Mouse (Mus musculus) lung, embryonic 14.5 days (tissue): ENCODE measurements around the gene Ndufa4l2. TPM values are rescaled to one million over a fixed set of nuclear protein-coding genes. Genes with fewer than 3 reads are reported as not detected.

Experiments used
- ATAC-seq: fragments of 200-750 bp; cut with Nextera tagmentation; 2 replicates; pipeline ENCODE4 v1.8.0; 2017; ENCODE audit warnings: mild to moderate bottlenecking, moderate TSS enrichment, moderate library complexity; ENCODE audit not compliant: insufficient read depth
- DNase-seq: peaks from one replicate; pipeline ENCODE4 v3.0.0-alpha.2; 2015
- H3K27ac ChIP-seq: fragments of 300-500 bp; sonication (generic); 2 replicates; pipeline ENCODE4 v1.5.1; 2014; ENCODE audit warnings: low read depth, mild to moderate bottlenecking, moderate library complexity
- H3K27me3 ChIP-seq: fragments of 300-500 bp; sonication (generic); 2 replicates; pipeline ENCODE4 v1.6.1; 2014; ENCODE audit warnings: low read length, control low read depth; ENCODE audit not compliant: insufficient read depth
- H3K36me3 ChIP-seq: fragments of 300-500 bp; sonication (generic); 2 replicates; pipeline ENCODE4 v1.6.1; 2014; ENCODE audit warnings: control low read depth; ENCODE audit not compliant: insufficient read depth
- H3K4me1 ChIP-seq: fragments of 300-500 bp; sonication (generic); 2 replicates; pipeline ENCODE4 v1.6.1; 2014; ENCODE audit warnings: antibody characterized with exemption, control low read depth; ENCODE audit not compliant: insufficient read depth
- H3K4me2 ChIP-seq: fragments of 300-500 bp; sonication (generic); 2 replicates; pipeline ENCODE4 v1.6.1; 2014; ENCODE audit warnings: mild to moderate bottlenecking
- H3K4me3 ChIP-seq: fragments of 300-500 bp; sonication (generic); 2 replicates; pipeline ENCODE4 v1.5.1; 2014; ENCODE audit warnings: low read depth, low read length
- H3K9ac ChIP-seq: fragments of 300-500 bp; sonication (generic); 2 replicates; pipeline ENCODE4 v1.6.1; 2014
- H3K9me3 ChIP-seq: fragments of 300-500 bp; sonication (generic); 2 replicates; pipeline ENCODE4 v1.6.1; 2016; ENCODE audit warnings: low read depth, low read length, control low read depth
- CTCF ChIP-seq: IDR thresholded peaks from 2 replicates; pipeline ENCODE4 v1.5.1; 2016; ENCODE audit warnings: antibody characterized with exemption, low read depth
- WGBS: fragments of 180-500 bp; shearing (Covaris S2); extraction: QIAGEN DNeasy Blood & Tissue Kit; methylation state at CpG from one replicate; pipeline ENCODE4 v1.1.7; 2014; 5-methylcytosine and 5-hydroxymethylcytosine counted together
- polyA plus RNA-seq: library from polyadenylated mRNA; unstranded; fragments of >200 nt; fragmentation: Nextera tagmentation; extraction: Ambion mirVana; gene quantifications from 2 replicates; pipeline ENCODE4 v1.2.1, GENCODE M21; 2014

Gene Ndufa4l2
- polyA plus RNA-seq, 1 experiment from 2014 or later, result 36.4 TPM

GRCm38 (mm10) chr10:127546505-127546904, 31.7 kb downstream of the Ndufa4l2 start:
- H3K36me3 ChIP-seq, result peaks cover 96% of the 10 kb centered on the region
- no peak overlapping the region for H3K4me3 ChIP-seq
- no peaks in the 10 kb centered on the region for H3K9me3 ChIP-seq
- H3K27me3 ChIP-seq, result no peaks in the 10 kb centered on the region
- H3K4me2 ChIP-seq, result no peak overlapping the region
- H3K4me1 ChIP-seq, result no peaks in the 10 kb centered on the region
- ATAC-seq (no peak), DNase-seq (peak; percentile 46)
- peak; percentile 51 for TF ChIP-seq CTCF
- 85% methylated on average over 7 of the region's 7 CpGs for WGBS
- no peak overlapping the region for H3K9ac ChIP-seq
- no peak overlapping the region for H3K27ac ChIP-seq

DNA sequence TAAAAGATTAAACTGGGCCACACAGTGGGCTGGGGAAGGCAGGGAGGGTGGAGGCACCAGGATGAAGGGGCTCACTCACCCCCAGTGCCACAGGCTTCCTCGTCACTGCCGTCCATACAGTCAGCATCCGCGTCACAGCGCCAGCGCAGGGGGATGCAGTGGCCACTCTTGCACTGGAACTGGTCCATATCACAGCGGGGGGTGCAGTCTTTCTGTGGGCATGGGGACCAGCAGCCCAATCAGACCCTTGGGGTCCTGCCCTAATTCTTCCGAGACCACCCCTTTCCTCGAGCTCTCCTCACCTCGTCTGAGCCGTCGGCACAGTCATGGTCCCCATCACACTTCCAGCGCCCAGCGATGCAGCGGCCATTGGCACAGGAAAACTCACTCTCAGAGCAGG, 33.5 kb downstream of the Ndufa4l2 start:
- Histone ChIP-seq H3K9me3 (no peaks in the 10 kb centered on the region), H3K4me2 (no peak overlapping the region), H3K36me3 (peaks cover 95% of the 10 kb centered on the region), H3K9ac (no peak overlapping the region), H3K4me1 (no peaks in the 10 kb centered on the region), H3K27ac (no peak overlapping the region), H3K27me3 (no peaks in the 10 kb centered on the region), H3K4me3 (no peak overlapping the region)
- TF ChIP-seq CTCF, result no peak
- DNase-seq (no peak), ATAC-seq (no peak)
- WGBS, result 94% methylated on average over 15 of the region's 15 CpGs

GRCm38 (mm10) chr10:127549892-127550291, 35.1 kb downstream of the Ndufa4l2 start:
- H3K36me3 ChIP-seq, result peaks cover 98% of the 10 kb centered on the region
- no peak overlapping the region for H3K4me3 ChIP-seq
- H3K9ac ChIP-seq, result no peak overlapping the region
- no peak overlapping the region for H3K27ac ChIP-seq
- DNase-seq (no peak), ATAC-seq (no peak)
- no peak for TF ChIP-seq CTCF
- no peaks in the 10 kb centered on the region for H3K4me1 ChIP-seq
- H3K4me2 ChIP-seq, result no peak overlapping the region
- no peaks in the 10 kb centered on the region for H3K27me3 ChIP-seq
- 84% methylated on average over 17 of the region's 17 CpGs for WGBS
- no peaks in the 10 kb centered on the region for H3K9me3 ChIP-seq

DNA sequence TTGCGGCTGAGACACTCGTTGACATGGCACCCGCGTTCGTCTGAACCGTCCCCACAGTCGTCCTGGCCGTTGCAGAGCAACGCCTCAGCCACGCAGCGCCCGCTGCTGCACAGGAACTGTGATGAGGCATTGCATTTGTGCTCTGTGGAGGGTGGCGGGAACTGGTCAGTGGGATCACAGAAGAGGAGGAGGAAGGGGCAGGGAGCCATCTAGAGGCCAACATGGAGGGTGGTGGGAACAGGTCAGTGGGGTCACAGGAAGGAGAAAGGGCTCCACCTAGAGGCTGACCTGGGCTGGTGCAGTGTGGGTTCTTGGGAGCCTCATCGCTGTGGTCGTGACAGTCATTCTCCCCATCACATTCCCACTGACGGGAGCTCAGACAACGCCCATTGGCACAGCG, 40.9 kb downstream of the Ndufa4l2 start:
- Histone ChIP-seq H3K27ac (no peak overlapping the region), H3K4me1 (no peaks in the 10 kb centered on the region), H3K27me3 (no peaks in the 10 kb centered on the region), H3K4me2 (no peak overlapping the region), H3K9me3 (no peaks in the 10 kb centered on the region), H3K9ac (no peak overlapping the region), H3K36me3 (peaks cover 97% of the 10 kb centered on the region), H3K4me3 (no peak overlapping the region)
- ATAC-seq (no peak), DNase-seq (peak; percentile 25)
- WGBS, result 71% methylated on average over 18 of the region's 18 CpGs
- peak; percentile 72 for TF ChIP-seq CTCF

GRCm38 (mm10) chr10:127557397-127557796, 42.6 kb downstream of the Ndufa4l2 start:
- H3K36me3 ChIP-seq, result peaks cover 93% of the 10 kb centered on the region
- DNase-seq (no peak), ATAC-seq (no peak)
- WGBS, result 87% methylated on average over 13 of the region's 13 CpGs
- H3K4me3 ChIP-seq, result no peak overlapping the region
- H3K27me3 ChIP-seq, result no peaks in the 10 kb centered on the region
- no peak overlapping the region for H3K9ac ChIP-seq
- no peak overlapping the region for H3K4me2 ChIP-seq
- peak; percentile 40 for TF ChIP-seq CTCF
- no peak overlapping the region for H3K27ac ChIP-seq
- H3K9me3 ChIP-seq, result no peaks in the 10 kb centered on the region
- H3K4me1 ChIP-seq, result no peaks in the 10 kb centered on the region

DNA sequence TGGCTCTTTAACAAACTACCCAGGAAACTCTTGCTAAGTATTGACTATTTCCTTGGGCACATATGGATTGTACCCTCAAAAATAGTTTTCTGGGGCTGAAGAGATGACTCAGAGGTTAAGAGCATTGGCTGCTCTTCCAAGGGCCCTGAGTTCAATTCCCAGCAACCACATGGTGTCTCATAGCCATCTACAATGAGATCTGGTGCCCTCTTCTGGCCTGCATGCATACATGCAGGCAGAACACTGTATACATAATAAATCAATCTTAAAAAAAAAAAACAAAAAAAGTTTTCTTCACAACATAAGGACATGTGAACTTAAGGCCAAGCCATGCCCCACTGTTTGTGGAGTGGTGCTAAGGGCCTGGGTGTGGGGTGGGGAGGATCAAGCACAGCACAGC, 46.4 kb downstream of the Ndufa4l2 start:
- Histone ChIP-seq H3K4me3 (no peak overlapping the region), H3K4me2 (no peak overlapping the region), H3K36me3 (peaks cover 76% of the 10 kb centered on the region), H3K4me1 (peaks cover 3% of the 10 kb centered on the region; the same call in 1 of the 2 replicates), H3K27ac (no peak overlapping the region), H3K27me3 (no peaks in the 10 kb centered on the region), H3K9ac (no peak overlapping the region), H3K9me3 (no peaks in the 10 kb centered on the region)
- TF ChIP-seq CTCF, result peak; percentile 54
- DNase-seq (no peak), ATAC-seq (no peak)

DNA sequence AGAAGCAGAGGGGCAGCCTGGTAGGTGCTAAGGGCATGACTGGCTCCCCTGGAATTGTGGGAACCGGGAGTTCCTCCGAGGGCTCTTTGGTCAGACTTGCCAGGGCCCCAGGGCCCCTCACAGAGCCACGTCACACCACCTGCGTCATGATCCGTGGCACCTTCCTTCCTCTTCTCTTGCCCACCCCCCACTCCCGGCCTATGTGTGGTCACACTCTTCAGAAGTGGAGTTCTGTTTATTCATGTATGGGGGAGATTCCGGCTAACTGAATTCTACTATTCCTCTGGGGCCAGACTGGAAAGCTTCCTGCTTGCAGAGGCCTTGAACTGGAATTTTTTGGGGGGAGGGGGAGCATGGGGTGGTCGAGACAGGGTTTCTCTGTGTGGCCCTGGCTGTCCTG, 49.1 kb downstream of the Ndufa4l2 start:
- H3K4me3 ChIP-seq, result no peak overlapping the region
- H3K4me2 ChIP-seq, result 0 out of 2 replicates have a peak overlapping the region, but pooled peaks have one; percentile 2
- WGBS, result 28% methylated on average over 8 of the region's 8 CpGs
- H3K27ac ChIP-seq, result peak overlapping the region; percentile 40
- no peaks in the 10 kb centered on the region for H3K27me3 ChIP-seq
- H3K9ac ChIP-seq, result no peak overlapping the region; the same call in 1 of the 2 replicates
- peaks cover 3% of the 10 kb centered on the region; the same call in 1 of the 2 replicates for H3K4me1 ChIP-seq
- ATAC-seq (peak; percentile 45), DNase-seq (peak; percentile 37)
- H3K9me3 ChIP-seq, result no peaks in the 10 kb centered on the region
- TF ChIP-seq CTCF, result no peak
- H3K36me3 ChIP-seq, result peaks cover 73% of the 10 kb centered on the region

DNA sequence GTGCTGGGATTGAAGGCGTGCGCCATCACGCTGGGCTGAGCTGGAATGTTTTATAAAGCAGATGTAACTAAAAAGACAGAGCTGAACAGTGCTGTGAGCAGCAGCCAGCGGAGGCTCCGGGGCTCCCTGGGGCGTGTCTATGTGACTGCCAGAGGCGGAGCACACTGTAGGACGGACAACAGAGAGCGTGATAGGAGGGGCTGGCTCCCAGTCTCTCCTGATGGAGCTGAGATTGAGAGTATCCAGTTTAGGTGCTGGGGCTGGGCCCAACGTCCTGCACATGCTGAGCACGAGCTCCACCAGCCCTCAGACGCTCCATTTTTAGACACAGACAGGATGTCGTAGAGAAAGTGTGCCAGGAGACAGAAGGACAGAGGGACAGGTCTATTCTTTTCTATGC, 49.5 kb downstream of the Ndufa4l2 start:
- Histone ChIP-seq H3K27ac (peak overlapping the region; percentile 40), H3K4me1 (peaks cover 3% of the 10 kb centered on the region; the same call in 1 of the 2 replicates), H3K4me2 (0 out of 2 replicates have a peak overlapping the region, but pooled peaks have one; percentile 2), H3K9ac (no peak overlapping the region), H3K36me3 (peaks cover 73% of the 10 kb centered on the region), H3K4me3 (no peak overlapping the region), H3K9me3 (no peaks in the 10 kb centered on the region), H3K27me3 (no peaks in the 10 kb centered on the region)
- TF ChIP-seq CTCF, result no peak
- WGBS, result 23% methylated on average over 13 of the region's 13 CpGs
- peak; percentile 88 for ATAC-seq
- peak; percentile 82 for DNase-seq

Other genes with a start within 250 kb of the Ndufa4l2 start
- 158 and 160 TPM in 2 replicates for gene Dctn2, start 248.6 kb upstream of the Ndufa4l2 start, polyA plus RNA-seq
- 19.1 and 19.4 TPM in 2 replicates for gene Mbd6, start 225.9 kb upstream of the Ndufa4l2 start, polyA plus RNA-seq
- gene Mars, start 203.2 kb upstream of the Ndufa4l2 start, polyA plus RNA-seq, result 128 and 132 TPM in 2 replicates
- gene Arhgap9, start 193.0 kb upstream of the Ndufa4l2 start, polyA plus RNA-seq, result 3.2 and 4.2 TPM in 2 replicates
- 14.7 and 16.9 TPM in 2 replicates for gene Gli1, start 173.0 kb upstream of the Ndufa4l2 start, polyA plus RNA-seq
- gene Inhbe, start 160.6 kb upstream of the Ndufa4l2 start, polyA plus RNA-seq, result 0.04 TPM in 1 of 2 replicates, not detected in the other
- gene Inhbc, start 144.5 kb upstream of the Ndufa4l2 start, polyA plus RNA-seq, result not detected in 2 replicates
- gene R3hdm2, start 134.6 kb upstream of the Ndufa4l2 start, polyA plus RNA-seq, result 31.9 and 33.8 TPM in 2 replicates
- gene Stac3, start 13.3 kb upstream of the Ndufa4l2 start, polyA plus RNA-seq, result 0.12 TPM in 1 of 2 replicates, not detected in the other
- gene Shmt2, start 7.5 kb downstream of the Ndufa4l2 start, polyA plus RNA-seq, result 99.6 and 101 TPM in 2 replicates
- gene Nxph4, start 19.6 kb downstream of the Ndufa4l2 start, polyA plus RNA-seq, result 0.14 and 0.22 TPM in 2 replicates
- 68.7 and 73.0 TPM in 2 replicates for gene Lrp1, start 106.2 kb downstream of the Ndufa4l2 start, polyA plus RNA-seq
- gene Stat6, start 128.0 kb downstream of the Ndufa4l2 start, polyA plus RNA-seq, result 27.8 and 28.1 TPM in 2 replicates
- gene Nemp1, start 151.9 kb downstream of the Ndufa4l2 start, polyA plus RNA-seq, result 11.2 and 13.2 TPM in 2 replicates
- gene Nab2, start 153.6 kb downstream of the Ndufa4l2 start, polyA plus RNA-seq, result 11.6 and 13.5 TPM in 2 replicates
- 0.23 and 0.28 TPM in 2 replicates for gene Myo1a, start 190.2 kb downstream of the Ndufa4l2 start, polyA plus RNA-seq
- gene Tac2, start 209.5 kb downstream of the Ndufa4l2 start, polyA plus RNA-seq, result not detected in 2 replicates
- 4.2 and 4.4 TPM in 2 replicates for gene Zbtb39, start 224.6 kb downstream of the Ndufa4l2 start, polyA plus RNA-seq
- gene Gpr182, start 236.8 kb downstream of the Ndufa4l2 start, polyA plus RNA-seq, result 2.6 and 3.2 TPM in 2 replicates
- gene Rdh1, start 244.8 kb downstream of the Ndufa4l2 start, polyA plus RNA-seq, result 0.04 TPM in 1 of 2 replicates, not detected in the other
- gene Rdh16f1, start 244.8 kb downstream of the Ndufa4l2 start, polyA plus RNA-seq, result not detected in 2 replicates